Mouse (Mus musculus): Measurements from ENCODE around the gene Skint6. TPM values are rescaled to one million over a fixed set of nuclear protein-coding genes. Genes with fewer than 3 reads are reported as not detected.

The Skint6 gene
- polyA plus RNA-seq (2021; fragmentation: Nextera tagmentation) = not detected in 2 replicates
- long read RNA-seq, experiment 1 = 0 reads
- long read RNA-seq, experiment 2 = 0 reads

DNA sequence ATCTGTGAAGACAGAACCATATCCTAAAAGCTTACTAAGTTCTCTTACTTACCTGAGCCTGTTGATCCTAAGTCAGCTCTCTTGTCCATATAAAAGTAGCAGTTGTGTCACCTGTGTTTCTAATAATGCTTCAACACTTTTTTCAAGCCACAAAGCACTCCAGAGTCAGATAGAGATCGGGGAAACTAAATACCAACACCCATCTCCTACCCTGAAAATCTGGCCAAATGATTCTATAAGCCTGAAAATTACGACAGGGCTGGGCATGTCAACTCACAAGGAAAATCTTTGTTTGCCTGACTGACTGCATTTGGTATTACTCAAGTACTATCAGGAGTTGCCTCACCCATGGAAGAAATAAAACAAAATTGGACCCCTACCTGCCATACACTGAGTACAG is at the start of gene Skint6:
TSS of gene Skint6 (minus strand) at position 101 of the 400 bp plus-strand sequence.

DNA sequence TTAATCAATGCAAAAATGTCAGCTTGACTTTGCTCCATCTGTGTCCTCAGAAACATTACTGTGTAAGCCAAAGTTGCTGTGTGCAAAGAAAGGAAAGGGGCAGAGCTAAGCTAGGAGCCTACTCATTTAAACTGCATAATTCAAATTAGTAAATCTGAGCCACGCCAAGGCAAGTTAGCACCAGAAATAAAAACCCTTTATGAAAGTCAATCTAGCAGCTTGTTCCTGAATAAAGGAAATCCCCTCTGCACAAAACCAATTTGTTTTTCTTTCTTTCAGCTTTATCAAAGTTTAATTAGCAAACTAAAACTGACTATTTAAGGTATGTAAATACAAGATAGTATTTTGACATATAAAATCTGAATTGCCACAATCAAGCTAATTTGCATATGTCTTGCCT is 512.0 kb downstream of the Skint6 start, which contains the start of gene Skint10:
TSS of gene Skint10 (minus strand) at position 101 of the 400 bp plus-strand sequence.

